Mouse (Mus musculus) heart, embryonic 14.5 days (tissue): ENCODE measurements at regions not wholly inside any gene's neighbourhood (a gene's known extent, or its start where the extent isn't known, plus 50 kb on each side); places are given as distances from the start of the nearest gene placed in this dataset.

Experiments used
- ATAC-seq: fragments of 200-750 bp; cut with Nextera tagmentation; 2 replicates; pipeline ENCODE4 v1.8.0; 2017; ENCODE audit warnings: low read depth, moderate TSS enrichment; ENCODE audit not compliant: insufficient number of reproducible peaks, insufficient read depth, low FRiP score
- H3K27ac ChIP-seq, 2 experiments: fragments of 200-500 bp in 1 of 2; fragments of 300-500 bp in 1 of 2; sonication (generic) in 1 of 2; replicated peaks in 1 of 2; 2 replicates each; pipeline ENCODE4 v1.5.1; 2012 to 2014; ENCODE audit warnings: low read depth in 2 of 2, low read length in 2 of 2, control low read depth in 1 of 2, mild to moderate bottlenecking in 1 of 2, mixed read lengths in 1 of 2; ENCODE audit not compliant: control insufficient read depth in 1 of 2, insufficient read depth in 1 of 2
- H3K27me3 ChIP-seq: fragments of 300-500 bp; sonication (generic); 2 replicates; pipeline ENCODE4 v1.6.1; 2014; ENCODE audit warnings: mild to moderate bottlenecking, low read length, control low read depth; ENCODE audit not compliant: control insufficient read depth, insufficient read depth
- H3K36me3 ChIP-seq: fragments of 300-500 bp; sonication (generic); 2 replicates; pipeline ENCODE4 v1.6.1; 2014; ENCODE audit warnings: mild to moderate bottlenecking, control low read depth, low read length, mixed read lengths; ENCODE audit not compliant: control insufficient read depth, insufficient read depth
- H3K4me1 ChIP-seq, 2 experiments: fragments of 200-500 bp in 1 of 2; fragments of 300-500 bp in 1 of 2; sonication (generic) in 1 of 2; 2 replicates each; pipeline ENCODE4 v1.6.1; 2012 to 2014; ENCODE audit warnings: low read length in 2 of 2, control low read depth in 1 of 2, mixed read lengths in 1 of 2; ENCODE audit not compliant: control insufficient read depth in 2 of 2, insufficient read depth in 2 of 2
- H3K4me2 ChIP-seq: fragments of 300-500 bp; sonication (generic); 2 replicates; pipeline ENCODE4 v1.6.1; 2014; ENCODE audit warnings: mild to moderate bottlenecking, low read length
- H3K4me3 ChIP-seq, 2 experiments: fragments of 200-500 bp in 1 of 2; fragments of 300-500 bp in 1 of 2; sonication (generic) in 1 of 2; 2 replicates each; pipeline ENCODE4 v1.5.1; 2012 to 2014; ENCODE audit warnings: low read length in 2 of 2, mild to moderate bottlenecking in 2 of 2, control low read depth in 1 of 2, low read depth in 1 of 2, moderate library complexity in 1 of 2; ENCODE audit not compliant: control insufficient read depth in 1 of 2, insufficient read depth in 1 of 2
- H3K9ac ChIP-seq: fragments of 300-500 bp; sonication (generic); 2 replicates; pipeline ENCODE4 v1.6.1; 2014; ENCODE audit warnings: mild to moderate bottlenecking, low read length
- H3K9me3 ChIP-seq: fragments of 300-500 bp; sonication (generic); 2 replicates; pipeline ENCODE4 v1.6.1; 2016; ENCODE audit warnings: low read length, control low read depth; ENCODE audit not compliant: control insufficient read depth
- WGBS: fragments of 180-500 bp; shearing (Covaris S2); extraction: QIAGEN DNeasy Blood & Tissue Kit; methylation state at CpG from one replicate; pipeline ENCODE4 v1.1.7; 2014; 5-methylcytosine and 5-hydroxymethylcytosine counted together

- H3K4me1 ChIP-seq = peaks cover 6 to 7% of the 10 kb centered on the region in 2 experiments; a peak in 3 of 4 replicates
- WGBS = 84% methylated on average over 1 of the region's 1 CpGs
Measured at GRCm38 (mm10) chr13:34395010-34395409, 50.0 kb upstream of the Slc22a23 start.

More at GRCm38 (mm10) chr13:34395010-34395409, 50.0 kb upstream of the Slc22a23 start:
- Histone ChIP-seq H3K27ac (no peak overlapping the region), H3K4me2 (no peak overlapping the region), H3K27me3 (no peaks in the 10 kb centered on the region), H3K36me3 (no peaks in the 10 kb centered on the region), H3K9me3 (no peaks in the 10 kb centered on the region), H3K9ac (no peak overlapping the region), H3K4me3 (no peak overlapping the region)
- ATAC-seq = no peak
